8 mouse cellular contexts compared by ENCODE assay signal in the genomic region with DNA sequence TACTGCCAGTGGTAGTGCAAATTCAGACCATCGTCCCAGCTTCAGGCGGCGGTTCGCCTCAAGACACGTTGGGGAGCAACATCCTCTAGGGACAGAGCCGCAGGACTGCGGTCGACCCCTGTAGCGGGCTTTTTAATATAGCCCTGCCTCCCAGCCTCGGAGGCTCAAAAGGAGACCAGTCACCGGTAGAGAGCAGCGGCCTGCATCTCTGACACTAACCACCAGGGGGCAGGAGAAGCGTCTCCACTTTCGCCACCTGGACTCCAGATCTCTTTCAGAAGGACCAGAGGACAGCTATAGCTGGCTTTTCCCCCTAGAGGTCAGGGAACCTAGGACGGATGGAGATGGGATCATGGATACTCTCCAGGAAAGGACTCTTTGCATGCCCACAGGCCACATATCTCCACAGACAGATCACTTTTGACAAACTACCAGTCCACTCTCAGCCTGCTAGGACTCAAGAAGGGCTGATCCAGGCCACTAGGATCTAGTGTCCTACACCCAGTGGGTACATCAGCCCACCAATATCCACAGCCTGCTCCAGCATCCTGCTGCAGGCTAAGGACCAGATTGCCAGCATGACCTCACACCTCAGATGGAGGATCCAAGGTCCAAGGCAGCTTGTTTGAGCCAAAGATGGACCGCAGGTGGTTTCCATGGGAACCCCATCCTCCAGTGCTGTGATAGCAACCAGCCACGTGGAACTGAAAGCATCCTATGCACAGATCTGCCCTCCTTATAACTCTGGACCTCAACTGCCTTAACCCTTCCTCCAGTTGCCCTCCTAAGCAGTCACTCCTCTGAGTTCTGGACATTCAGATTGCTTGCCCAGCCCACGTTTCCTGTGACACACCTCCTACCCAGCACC.
DNase-seq lines count a peak whose midpoint lies in the region; ATAC-seq and TF ChIP-seq lines count a peak whose summit lies in the region.

No protein-coding gene starts in this region.

- peaks cover 64% of the 10 kb centered on the region for H3K27me3 ChIP-seq in heart, embryonic 13.5 days (replicated peaks)
- peaks cover 8% of the 10 kb centered on the region; the same call in 1 of the 2 replicates for H3K27me3 ChIP-seq in kidney, postnatal 0 days (ENCODE audit: insufficient read depth, low read length)
- H3K27me3 ChIP-seq in liver, embryonic 12.5 days (replicated peaks): peaks cover 66% of the 10 kb centered on the region
- peaks cover 13% of the 10 kb centered on the region for H3K27me3 ChIP-seq in neural tube, embryonic 12.5 days (replicated peaks)
- peaks cover 3% of the 10 kb centered on the region for H3K27me3 ChIP-seq in stomach, postnatal 0 days (ENCODE audit: control insufficient read depth, insufficient read depth, low read length)

- peak overlapping the region; percentile 77 for H3K4me2 ChIP-seq in heart, embryonic 13.5 days
- peak overlapping the region; percentile 58 for H3K4me2 ChIP-seq in kidney, postnatal 0 days (ENCODE audit: low read length)
- H3K4me2 ChIP-seq in liver, embryonic 12.5 days: peak overlapping the region; percentile 47
- H3K4me2 ChIP-seq in neural tube, embryonic 12.5 days (replicated peaks): peak overlapping the region; percentile 61
- H3K4me2 ChIP-seq in stomach, postnatal 0 days (replicated peaks; ENCODE audit: low read depth): peak overlapping the region; percentile 50

- peak; percentile 24 for DNase-seq in 3134 (ENCODE audit: extremely low read depth, insufficient read length, low spot score)
- DNase-seq in fibroblast of lung, adult 2 months (ENCODE audit: low read depth): peak; percentile 27
- peak; percentile 84 for DNase-seq in kidney, postnatal 0 days (ENCODE audit: low spot score)
- peak; percentile 78 for DNase-seq in stomach, postnatal 0 days (ENCODE audit: low spot score)

- peak; percentile 28; the same call in 1 of the 2 replicates for TF ChIP-seq CTCF in bone marrow macrophage, adult 2 months (IDR thresholded peaks at IDR 0.05; ENCODE audit: low read depth, low read length)
- peak; percentile 92 for TF ChIP-seq CTCF in kidney, postnatal 0 days (IDR thresholded peaks at IDR 0.05; ENCODE audit: low read depth)
- peak; percentile 85 for TF ChIP-seq CTCF in stomach, postnatal 0 days (IDR thresholded peaks at IDR 0.05; ENCODE audit: low read depth)

- H3K9me3 ChIP-seq in heart, embryonic 13.5 days: no peaks in the 10 kb centered on the region
- H3K9me3 ChIP-seq in kidney, postnatal 0 days (replicated peaks; ENCODE audit: low read length): no peaks in the 10 kb centered on the region
- H3K9me3 ChIP-seq in liver, embryonic 12.5 days (replicated peaks): no peaks in the 10 kb centered on the region
- H3K9me3 ChIP-seq in neural tube, embryonic 12.5 days: no peaks in the 10 kb centered on the region
- H3K9me3 ChIP-seq in stomach, postnatal 0 days (ENCODE audit: control insufficient read depth, low read length): no peaks in the 10 kb centered on the region

- TF ChIP-seq POLR2A in bone marrow macrophage, adult 2 months (IDR thresholded peaks at IDR 0.05; ENCODE audit: borderline replicate concordance, low read depth, low read length): no peak

- TF ChIP-seq EP300 in stomach, postnatal 0 days (optimal IDR thresholded peaks at IDR 0.05): no peak

- 11% methylated on average over 18 of the region's 18 CpGs for WGBS in heart, embryonic 13.5 days
- WGBS in kidney, postnatal 0 days: 15% methylated on average over 18 of the region's 18 CpGs
- WGBS in liver, embryonic 12.5 days (ENCODE audit: insufficient replicate concordance): 11% methylated on average over 18 of the region's 18 CpGs
- WGBS in neural tube, embryonic 12.5 days: 13% methylated on average over 18 of the region's 18 CpGs
- 15% methylated on average over 18 of the region's 18 CpGs for WGBS in stomach, postnatal 0 days

- no peak for ATAC-seq in heart, embryonic 13.5 days (ENCODE audit: extremely low read depth, insufficient number of reproducible peaks, low FRiP score, low TSS enrichment)
- 0 out of 2 replicates have a peak, but pooled peaks have one; percentile 23 for ATAC-seq in kidney, postnatal 0 days (replicated peaks; ENCODE audit: low FRiP score, low read depth)
- ATAC-seq in liver, embryonic 12.5 days: no peak
- peak; percentile 35; the same call in 1 of the 2 replicates for ATAC-seq in neural tube, embryonic 12.5 days (ENCODE audit: low FRiP score, low read depth)
- peak; percentile 53; the same call in 1 of the 2 replicates for ATAC-seq in stomach, postnatal 0 days (ENCODE audit: low FRiP score, low TSS enrichment)

- no peak overlapping the region for H3K4me3 ChIP-seq in bone marrow macrophage, adult 2 months (ENCODE audit: insufficient read depth, low read length)
- H3K4me3 ChIP-seq in heart, embryonic 13.5 days: peak overlapping the region; percentile 48
- peak overlapping the region; percentile 25 for H3K4me3 ChIP-seq in kidney, postnatal 0 days (replicated peaks; ENCODE audit: low read depth, low read length)
- H3K4me3 ChIP-seq in liver, embryonic 12.5 days: peak overlapping the region; percentile 12
- peak overlapping the region; percentile 20 for H3K4me3 ChIP-seq in neural tube, embryonic 12.5 days
- H3K4me3 ChIP-seq in stomach, postnatal 0 days (ENCODE audit: low read depth, low read length): peak overlapping the region; percentile 18

- no peaks in the 10 kb centered on the region for H3K36me3 ChIP-seq in heart, embryonic 13.5 days
- no peaks in the 10 kb centered on the region for H3K36me3 ChIP-seq in kidney, postnatal 0 days (ENCODE audit: insufficient read depth, low read length)
- H3K36me3 ChIP-seq in liver, embryonic 12.5 days: no peaks in the 10 kb centered on the region
- peaks cover 4% of the 10 kb centered on the region; the same call in 1 of the 2 replicates for H3K36me3 ChIP-seq in neural tube, embryonic 12.5 days
- H3K36me3 ChIP-seq in stomach, postnatal 0 days (ENCODE audit: control insufficient read depth, insufficient read depth, low read length): no peaks in the 10 kb centered on the region

- no peak overlapping the region for H3K27ac ChIP-seq in bone marrow macrophage, adult 2 months (ENCODE audit: insufficient read depth, low read depth, low read length)
- H3K27ac ChIP-seq in heart, embryonic 13.5 days (replicated peaks): no peak overlapping the region
- H3K27ac ChIP-seq in kidney, postnatal 0 days: no peak overlapping the region
- no peak overlapping the region for H3K27ac ChIP-seq in liver, embryonic 12.5 days
- peak overlapping the region; percentile 59; the same call in 1 of the 2 replicates for H3K27ac ChIP-seq in neural tube, embryonic 12.5 days
- H3K27ac ChIP-seq in stomach, postnatal 0 days (replicated peaks): 0 out of 2 replicates have a peak overlapping the region, but pooled peaks have one; percentile 4

- peak overlapping the region; percentile 66 for H3K9ac ChIP-seq in heart, embryonic 13.5 days
- H3K9ac ChIP-seq in kidney, postnatal 0 days (ENCODE audit: low read depth, low read length): peak overlapping the region; percentile 28; the same call in 1 of the 2 replicates
- H3K9ac ChIP-seq in liver, embryonic 12.5 days: no peak overlapping the region
- H3K9ac ChIP-seq in neural tube, embryonic 12.5 days: peak overlapping the region; percentile 51
- 0 out of 2 replicates have a peak overlapping the region, but pooled peaks have one; percentile 35 for H3K9ac ChIP-seq in stomach, postnatal 0 days (ENCODE audit: low read length)

- no peaks in the 10 kb centered on the region for H3K4me1 ChIP-seq in bone marrow macrophage, adult 2 months (ENCODE audit: control insufficient read depth, insufficient read depth, low read length)
- H3K4me1 ChIP-seq in heart, embryonic 13.5 days: peaks cover 31% of the 10 kb centered on the region
- H3K4me1 ChIP-seq in kidney, postnatal 0 days (replicated peaks; ENCODE audit: insufficient read depth, low read length): peaks cover 21% of the 10 kb centered on the region
- peaks cover 25% of the 10 kb centered on the region for H3K4me1 ChIP-seq in liver, embryonic 12.5 days
- H3K4me1 ChIP-seq in neural tube, embryonic 12.5 days: peaks cover 62% of the 10 kb centered on the region
- H3K4me1 ChIP-seq in stomach, postnatal 0 days (replicated peaks; ENCODE audit: control insufficient read depth, insufficient read depth): no peaks in the 10 kb centered on the region

Comparison
In these comparisons a context has a peak if more than half of its experiments do, and no peak if none do; other contexts are left out.
1. DNase-seq: peak in every context shown above with its lines; median percentile 84 in kidney, postnatal 0 days; 78 in stomach, postnatal 0 days; 27 in fibroblast of lung, adult 2 months; 24 in 3134.
2. H3K27ac ChIP-seq: peak in neural tube, embryonic 12.5 days (single experiment) and stomach, postnatal 0 days (single experiment); none in bone marrow macrophage, adult 2 months (single experiment), heart, embryonic 13.5 days (single experiment), kidney, postnatal 0 days (single experiment) and liver, embryonic 12.5 days (single experiment).
3. CTCF ChIP-seq: peak in every context shown above with its lines; median percentile 92 in kidney, postnatal 0 days; 85 in stomach, postnatal 0 days; 28 in bone marrow macrophage, adult 2 months.
4. ATAC-seq: peak in kidney, postnatal 0 days (single experiment), neural tube, embryonic 12.5 days (single experiment) and stomach, postnatal 0 days (single experiment); none in heart, embryonic 13.5 days (single experiment) and liver, embryonic 12.5 days (single experiment).
5. Peak in every context shown above with its lines, with median percentiles within 50 percentile points of each other: H3K4me2 ChIP-seq.